ENCODE assay signal across 9 mouse cellular contexts in genomic region chr9:108048566-108048955, GRCm38 (mm10). TPM values are rescaled to one million over a fixed set of nuclear protein-coding genes. Genes with fewer than 3 reads are reported as not detected.
DNase-seq lines count a peak whose midpoint lies in the region; ATAC-seq lines count a peak whose summit lies in the region.
"Had no signal": no experiment of that assay in that cellular context is flagged by ENCODE, and none has a peak within 500 bp of the region (broad histone marks: within the 10 kb centered on the region; RNA-seq: fewer than 3 reads in every experiment).

No protein-coding gene starts in this region.

- peak overlapping the region; percentile 73 for H3K9ac ChIP-seq in liver, embryonic 12.5 days

- H3K27ac ChIP-seq in forebrain, embryonic 10.5 days = peak overlapping the region; percentile 81
- H3K27ac ChIP-seq in liver, embryonic 12.5 days = peak overlapping the region; percentile 91

- H3K4me2 ChIP-seq in liver, embryonic 12.5 days = peak overlapping the region; percentile 94

- peak overlapping the region; percentile 60 for H3K4me3 ChIP-seq in forebrain, embryonic 10.5 days
- peak overlapping the region; percentile 79 for H3K4me3 ChIP-seq in liver, embryonic 12.5 days

- peak; percentile 43 for DNase-seq in cerebellum, adult 8-10 months
- no peak for DNase-seq in cerebellum, postnatal 14 days
- peak; percentile 46 for DNase-seq in 3T3-L1 (ENCODE audit: low read depth, low spot score)
- DNase-seq in forebrain, embryonic 10.5 days (ENCODE audit: extremely low spot score, low spot score) = no peak
- DNase-seq in adrenal gland, adult 8-10 months = no peak
- no peak for DNase-seq in layer of hippocampus, adult 9-10 months (ENCODE audit: low spot score)
- DNase-seq in right cerebral cortex, postnatal 25 days = no peak

- no peaks in the 10 kb centered on the region for H3K9me3 ChIP-seq in forebrain, embryonic 10.5 days
- H3K9me3 ChIP-seq in liver, embryonic 12.5 days (replicated peaks) = no peaks in the 10 kb centered on the region

- H3K4me1 ChIP-seq in forebrain, embryonic 10.5 days = peaks cover 38% of the 10 kb centered on the region
- H3K4me1 ChIP-seq in liver, embryonic 12.5 days = peaks cover 66% of the 10 kb centered on the region

- ATAC-seq in liver, embryonic 12.5 days = 0 out of 2 replicates have a peak, but pooled peaks have one; percentile 1

- WGBS in forebrain, embryonic 10.5 days = 2% methylated on average over 19 of the region's 19 CpGs
- WGBS in liver, embryonic 12.5 days (ENCODE audit: insufficient replicate concordance) = 1% methylated on average over 19 of the region's 19 CpGs

- H3K36me3 ChIP-seq in forebrain, embryonic 10.5 days (replicated peaks) = peaks cover 60% of the 10 kb centered on the region
- peaks cover 68% of the 10 kb centered on the region for H3K36me3 ChIP-seq in liver, embryonic 12.5 days

- no peaks in the 10 kb centered on the region for H3K27me3 ChIP-seq in forebrain, embryonic 10.5 days (ENCODE audit: poor library complexity, severe bottlenecking)
- no peaks in the 10 kb centered on the region for H3K27me3 ChIP-seq in liver, embryonic 12.5 days (replicated peaks)

RNA-seq across cellular contexts. Expression of gene Gmppb, which starts 0.5 kb away (rescaled TPM):
- polyA plus RNA-seq in forebrain, embryonic 10.5 days (2016; fragmentation: Nextera tagmentation; extraction: Ambion mirVana) = 25.5 and 27.9 TPM in 2 replicates
- 22.1 and 22.6 TPM in 2 replicates for polyA plus RNA-seq in liver, embryonic 12.5 days (2016; fragmentation: Nextera tagmentation; extraction: Ambion mirVana)
- 10 to 100 TPM; 23.5 to 31.6 (median 28.2) TPM for total RNA-seq in adrenal gland, adult 8-10 months (2022)

RNA-seq across cellular contexts. Expression of gene Amigo3, which starts 4.4 kb away (rescaled TPM):
- 2.3 and 3.4 TPM in 2 replicates for polyA plus RNA-seq in forebrain, embryonic 10.5 days (2016; fragmentation: Nextera tagmentation; extraction: Ambion mirVana)
- 2.2 and 2.5 TPM in 2 replicates for polyA plus RNA-seq in liver, embryonic 12.5 days (2016; fragmentation: Nextera tagmentation; extraction: Ambion mirVana)
- total RNA-seq in adrenal gland, adult 8-10 months (2022) = 1 to 10 TPM; 2.4 to 6.6 (median 4.1) TPM

RNA-seq across cellular contexts. Expression of gene Mst1, which starts 31.7 kb away (rescaled TPM):
- 0.73 and 0.81 TPM in 2 replicates for polyA plus RNA-seq in forebrain, embryonic 10.5 days (2016; fragmentation: Nextera tagmentation; extraction: Ambion mirVana)
- polyA plus RNA-seq in liver, embryonic 12.5 days (2016; fragmentation: Nextera tagmentation; extraction: Ambion mirVana) = 14.5 and 15.7 TPM in 2 replicates
- total RNA-seq in adrenal gland, adult 8-10 months (2022) = under 1 TPM in 1 of 4 experiments, not detected in 3; 0.10 TPM
- total RNA-seq: heart, postnatal 36 days had no signal

RNA-seq across cellular contexts. Expression of gene Rnf123, which starts 34.6 kb away (rescaled TPM):
- 32.8 and 36.2 TPM in 2 replicates for polyA plus RNA-seq in forebrain, embryonic 10.5 days (2016; fragmentation: Nextera tagmentation; extraction: Ambion mirVana)
- polyA plus RNA-seq in liver, embryonic 12.5 days (2016; fragmentation: Nextera tagmentation; extraction: Ambion mirVana) = 96.6 and 101 TPM in 2 replicates
- 100 to 1,000 TPM in 1 of 4 experiments, 10 to 100 TPM in 3; 68.2 to 108 (median 86.5) TPM for total RNA-seq in adrenal gland, adult 8-10 months (2022)

RNA-seq across cellular contexts. Expression of gene Apeh, which starts 45.8 kb away (rescaled TPM):
- 74.1 and 79.4 TPM in 2 replicates for polyA plus RNA-seq in forebrain, embryonic 10.5 days (2016; fragmentation: Nextera tagmentation; extraction: Ambion mirVana)
- 199 and 215 TPM in 2 replicates for polyA plus RNA-seq in liver, embryonic 12.5 days (2016; fragmentation: Nextera tagmentation; extraction: Ambion mirVana)
- 100 to 1,000 TPM; 104 to 125 (median 109) TPM for total RNA-seq in adrenal gland, adult 8-10 months (2022)

Comparison
In these comparisons a context has a peak if more than half of its experiments do, and no peak if none do; other contexts are left out.
1. DNase-seq: peak in cerebellum, adult 8-10 months (single experiment) and 3T3-L1 (single experiment); none in cerebellum, postnatal 14 days (0 of 2), forebrain, embryonic 10.5 days (single experiment), adrenal gland, adult 8-10 months (single experiment), layer of hippocampus, adult 9-10 months (single experiment) and right cerebral cortex, postnatal 25 days (single experiment).